Mouse (Mus musculus) heart, embryonic 10.5 days (tissue): ENCODE measurements at regions not wholly inside any gene's neighbourhood (a gene's known extent, or its start where the extent isn't known, plus 50 kb on each side); places are given as distances from the start of the nearest gene placed in this dataset.
A peak's percentile ranks its signal among the peaks of the same experiment; 100 is the strongest.

Source experiments
- DNase-seq: peaks from one replicate; pipeline ENCODE4 v3.0.0-alpha.2; 2017; ENCODE audit warnings: low spot score
- H3K27ac ChIP-seq: fragments of 300-500 bp; sonication (generic); 2 replicates; pipeline ENCODE4 v1.5.1; 2016; ENCODE audit warnings: mild to moderate bottlenecking
- H3K27me3 ChIP-seq: fragments of 300-500 bp; sonication (generic); 2 replicates; pipeline ENCODE4 v1.6.1; 2016; ENCODE audit warnings: mild to moderate bottlenecking; ENCODE audit not compliant: poor library complexity, insufficient read depth, severe bottlenecking
- H3K36me3 ChIP-seq: fragments of 300-500 bp; sonication (generic); 2 replicates; pipeline ENCODE4 v1.6.1; 2016; ENCODE audit warnings: mild to moderate bottlenecking, moderate library complexity
- H3K4me1 ChIP-seq: fragments of 300-500 bp; sonication (generic); 2 replicates; pipeline ENCODE4 v1.6.1; 2016; ENCODE audit warnings: mild to moderate bottlenecking
- H3K4me3 ChIP-seq: fragments of 300-500 bp; sonication (generic); 2 replicates; pipeline ENCODE4 v1.5.1; 2016; ENCODE audit warnings: mild to moderate bottlenecking, moderate library complexity
- H3K9me3 ChIP-seq: fragments of 300-500 bp; sonication (generic); 2 replicates; pipeline ENCODE4 v1.6.1; 2016; ENCODE audit warnings: mild to moderate bottlenecking, moderate library complexity
- whole genome bisulfite sequencing: fragments of 180-500 bp; shearing (Covaris S2); methylation state at CpG from one replicate; pipeline ENCODE4 v1.1.7; 2016; 5-methylcytosine and 5-hydroxymethylcytosine counted together

DNA sequence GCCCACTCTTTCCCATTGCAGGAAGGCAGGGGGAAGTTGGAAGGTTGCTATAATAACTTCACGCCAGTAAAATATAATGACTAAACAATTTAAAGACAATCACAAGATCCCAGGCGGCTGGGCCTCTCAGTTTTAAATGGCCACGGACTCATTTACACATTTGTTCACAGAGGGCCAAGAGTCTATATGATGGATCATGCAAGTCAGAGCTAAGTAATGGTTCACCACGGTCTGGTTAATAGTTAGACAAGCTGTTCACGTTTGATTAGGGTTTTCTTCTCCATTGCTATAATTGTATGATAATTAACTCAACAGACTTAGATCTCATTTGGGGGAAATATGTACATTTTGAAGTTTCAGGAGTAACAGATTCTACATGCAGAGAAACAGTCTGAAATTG is 170.0 kb downstream of the Ppargc1a start:
- 78% methylated on average over 5 of the region's 5 CpGs for WGBS
- H3K9me3 ChIP-seq = no peaks in the 10 kb centered on the region
- no peak overlapping the region for H3K4me3 ChIP-seq
- H3K27ac ChIP-seq = no peak overlapping the region
- DNase-seq = no peak
- no peaks in the 10 kb centered on the region for H3K36me3 ChIP-seq
- H3K27me3 ChIP-seq = no peaks in the 10 kb centered on the region
- H3K4me1 ChIP-seq = no peaks in the 10 kb centered on the region

GRCm38 (mm10) chr5:51391319-51391718 is 176.2 kb downstream of the Ppargc1a start:
- no peaks in the 10 kb centered on the region for H3K9me3 ChIP-seq
- DNase-seq = peak; percentile 52
- no peaks in the 10 kb centered on the region for H3K27me3 ChIP-seq
- H3K4me3 ChIP-seq = no peak overlapping the region
- no peak overlapping the region for H3K27ac ChIP-seq
- H3K36me3 ChIP-seq = no peaks in the 10 kb centered on the region
- WGBS = 82% methylated on average over 8 of the region's 8 CpGs
- no peaks in the 10 kb centered on the region for H3K4me1 ChIP-seq

GRCm38 (mm10) chr5:51387751-51388150 is 179.8 kb downstream of the Ppargc1a start:
- Histone ChIP-seq H3K4me1 (no peaks in the 10 kb centered on the region), H3K27ac (no peak overlapping the region), H3K9me3 (no peaks in the 10 kb centered on the region), H3K4me3 (no peak overlapping the region), H3K36me3 (no peaks in the 10 kb centered on the region), H3K27me3 (no peaks in the 10 kb centered on the region)
- 67% methylated on average over 2 of the region's 2 CpGs for WGBS
- peak; percentile 3 for DNase-seq

GRCm38 (mm10) chr5:51386409-51386808 is 181.1 kb downstream of the Ppargc1a start:
- Histone ChIP-seq H3K27ac (no peak overlapping the region), H3K4me1 (no peaks in the 10 kb centered on the region), H3K4me3 (no peak overlapping the region), H3K9me3 (no peaks in the 10 kb centered on the region), H3K36me3 (no peaks in the 10 kb centered on the region), H3K27me3 (no peaks in the 10 kb centered on the region)
- WGBS = 78% methylated on average over 3 of the region's 3 CpGs
- no peak for DNase-seq

DNA sequence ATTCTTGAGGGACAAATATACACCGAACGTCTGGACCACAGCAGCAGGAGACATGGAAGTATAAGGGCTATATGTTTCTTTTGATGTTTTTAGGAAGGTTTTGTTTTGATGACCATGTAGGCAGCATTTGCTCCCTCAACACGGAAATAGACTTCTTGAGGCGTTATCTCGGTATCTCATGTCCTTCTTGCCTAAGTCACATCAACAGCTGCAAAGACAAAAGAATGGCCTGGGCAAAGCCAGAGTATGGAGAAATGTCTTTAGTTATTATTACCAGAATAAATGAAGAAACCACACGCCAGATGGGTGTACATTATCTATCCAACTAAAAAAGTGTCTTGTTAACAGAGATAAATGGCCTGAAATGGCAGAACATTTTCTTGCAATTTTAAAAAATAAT is 183.2 kb downstream of the Ppargc1a start:
- WGBS = 79% methylated on average over 6 of the region's 6 CpGs
- no peaks in the 10 kb centered on the region for H3K9me3 ChIP-seq
- DNase-seq = no peak
- H3K27me3 ChIP-seq = no peaks in the 10 kb centered on the region
- H3K36me3 ChIP-seq = no peaks in the 10 kb centered on the region
- H3K27ac ChIP-seq = no peak overlapping the region
- no peak overlapping the region for H3K4me3 ChIP-seq
- H3K4me1 ChIP-seq = no peaks in the 10 kb centered on the region

GRCm38 (mm10) chr5:51359101-51359500 is 208.4 kb downstream of the Ppargc1a start:
- H3K4me3 ChIP-seq = no peak overlapping the region
- WGBS = 79% methylated on average over 1 of the region's 1 CpGs
- no peaks in the 10 kb centered on the region for H3K9me3 ChIP-seq
- no peaks in the 10 kb centered on the region for H3K4me1 ChIP-seq
- H3K27ac ChIP-seq = no peak overlapping the region
- no peaks in the 10 kb centered on the region for H3K36me3 ChIP-seq
- no peak for DNase-seq
- no peaks in the 10 kb centered on the region for H3K27me3 ChIP-seq

DNA sequence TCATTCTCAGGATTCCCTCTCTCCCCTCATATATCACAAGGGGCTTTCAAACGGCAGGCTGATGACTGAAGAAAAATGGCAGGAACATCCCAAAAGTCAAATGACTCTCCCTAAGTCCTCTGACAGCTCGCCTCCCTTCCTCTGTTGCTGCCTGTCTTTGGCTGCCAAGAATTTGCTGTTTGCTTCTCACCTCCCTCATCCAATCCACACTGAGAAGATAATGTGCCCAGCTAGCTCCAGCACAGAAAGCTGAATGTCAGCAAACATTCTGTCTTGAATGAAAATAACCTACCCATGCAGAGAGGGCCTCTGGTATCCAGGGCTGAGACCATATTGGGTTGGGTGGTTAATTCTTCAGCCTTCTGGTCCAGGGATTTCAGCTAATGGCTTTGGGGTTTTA is 219.3 kb downstream of the Ppargc1a start:
- no peak overlapping the region for H3K4me3 ChIP-seq
- H3K9me3 ChIP-seq = no peaks in the 10 kb centered on the region
- WGBS = 54% methylated on average over 2 of the region's 2 CpGs
- H3K4me1 ChIP-seq = 0 out of 2 replicates have a peak, but pooled peaks cover 3% of the 10 kb centered on the region
- no peaks in the 10 kb centered on the region for H3K27me3 ChIP-seq
- no peaks in the 10 kb centered on the region for H3K36me3 ChIP-seq
- H3K27ac ChIP-seq = no peak overlapping the region
- DNase-seq = no peak

- 92% methylated on average over 3 of the region's 3 CpGs for WGBS
- DNase-seq = no peak
Measured at GRCm38 (mm10) chr5:51329142-51329541, 238.4 kb downstream of the Ppargc1a start.

DNA sequence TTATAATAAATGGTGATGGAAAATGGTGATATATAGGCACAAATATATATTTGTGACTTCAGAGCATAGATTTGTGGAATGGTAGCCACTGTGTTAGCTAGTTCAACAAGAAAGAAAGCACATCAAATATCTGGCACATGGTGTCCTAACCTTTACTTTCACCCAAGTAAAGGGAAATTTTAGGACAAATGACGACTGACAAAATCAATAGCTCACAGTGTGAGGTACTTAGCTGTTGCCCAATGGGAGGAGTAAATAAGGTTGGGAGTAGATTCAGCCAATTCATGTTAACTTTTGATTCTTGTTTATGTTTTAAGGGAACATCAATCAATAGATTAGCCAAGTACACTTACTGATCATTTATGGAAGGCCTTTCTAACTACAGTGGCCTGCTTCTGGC is 278.3 kb downstream of the Ppargc1a start:
- no peaks in the 10 kb centered on the region for H3K9me3 ChIP-seq
- H3K27ac ChIP-seq = no peak overlapping the region
- 70% methylated on average over 1 of the region's 1 CpGs for WGBS
- no peaks in the 10 kb centered on the region for H3K27me3 ChIP-seq
- H3K4me1 ChIP-seq = no peaks in the 10 kb centered on the region
- no peak for DNase-seq
- H3K36me3 ChIP-seq = no peaks in the 10 kb centered on the region
- no peak overlapping the region for H3K4me3 ChIP-seq

More at GRCm38 (mm10) chr5:51329142-51329541, 238.4 kb downstream of the Ppargc1a start:
- H3K9me3 ChIP-seq = no peaks in the 10 kb centered on the region
- H3K4me3 ChIP-seq = no peak overlapping the region
- no peaks in the 10 kb centered on the region for H3K4me1 ChIP-seq
- H3K27ac ChIP-seq = no peak overlapping the region
- H3K27me3 ChIP-seq = no peaks in the 10 kb centered on the region
- H3K36me3 ChIP-seq = no peaks in the 10 kb centered on the region

GRCm38 (mm10) chr5:51288234-51288633 is 279.3 kb downstream of the Ppargc1a start:
- WGBS = 77% methylated on average over 2 of the region's 2 CpGs
- no peaks in the 10 kb centered on the region for H3K36me3 ChIP-seq
- H3K4me3 ChIP-seq = no peak overlapping the region
- no peak for DNase-seq
- no peaks in the 10 kb centered on the region for H3K9me3 ChIP-seq
- H3K27ac ChIP-seq = no peak overlapping the region
- no peaks in the 10 kb centered on the region for H3K4me1 ChIP-seq
- no peaks in the 10 kb centered on the region for H3K27me3 ChIP-seq

DNA sequence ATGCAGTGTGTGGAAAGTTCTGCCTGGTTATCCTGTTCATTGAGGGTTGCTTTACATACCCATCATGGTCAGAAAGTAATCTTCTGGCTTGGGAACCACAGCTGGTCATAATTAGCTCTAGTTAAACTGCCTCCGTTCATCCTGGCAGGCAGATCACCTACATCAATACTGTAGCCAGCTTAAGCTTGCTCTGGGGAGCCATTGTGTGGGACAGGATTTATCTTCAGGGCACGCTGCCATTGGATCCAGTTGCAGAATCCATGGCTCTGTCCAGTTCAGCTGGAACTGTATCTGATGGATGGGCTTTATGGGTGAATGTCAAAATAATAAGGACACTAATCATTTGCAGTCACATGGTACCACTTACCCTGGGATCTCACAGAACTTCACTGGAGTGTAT is 326.4 kb downstream of the Ppargc1a start:
- DNase-seq = no peak
- Histone ChIP-seq H3K9me3 (no peaks in the 10 kb centered on the region), H3K4me3 (no peak overlapping the region), H3K27me3 (no peaks in the 10 kb centered on the region), H3K36me3 (no peaks in the 10 kb centered on the region), H3K27ac (no peak overlapping the region), H3K4me1 (no peaks in the 10 kb centered on the region)
- 86% methylated on average over 2 of the region's 2 CpGs for WGBS

DNA sequence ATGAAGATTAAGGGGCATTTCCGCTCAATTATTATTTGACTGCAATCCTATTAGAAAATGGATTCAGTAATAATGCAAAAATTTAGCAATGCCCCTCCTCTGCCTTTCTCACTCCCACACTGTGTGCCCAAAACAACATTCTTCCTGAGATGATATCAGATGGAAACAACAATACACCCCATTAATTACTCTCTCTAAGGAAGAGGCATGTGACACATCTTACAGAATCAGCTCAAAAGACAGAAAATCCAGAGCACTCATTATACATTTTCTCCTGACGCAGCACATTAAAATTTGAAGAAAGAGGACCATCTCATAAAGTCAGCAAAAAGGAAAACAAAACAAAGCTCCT is 333.5 kb downstream of the Ppargc1a start:
- no peak for DNase-seq
- Histone ChIP-seq H3K36me3 (no peaks in the 10 kb centered on the region), H3K9me3 (no peaks in the 10 kb centered on the region), H3K27me3 (no peaks in the 10 kb centered on the region), H3K4me1 (no peaks in the 10 kb centered on the region), H3K27ac (no peak overlapping the region), H3K4me3 (no peak overlapping the region)
- 80% methylated on average over 2 of the region's 2 CpGs for WGBS

- H3K4me3 ChIP-seq = no peak overlapping the region
- no peak for DNase-seq
- H3K9me3 ChIP-seq = no peaks in the 10 kb centered on the region
- no peak overlapping the region for H3K27ac ChIP-seq
- no peaks in the 10 kb centered on the region for H3K36me3 ChIP-seq
- no peaks in the 10 kb centered on the region for H3K27me3 ChIP-seq
- 78% methylated on average over 5 of the region's 5 CpGs for WGBS
- H3K4me1 ChIP-seq = no peaks in the 10 kb centered on the region
Measured at GRCm38 (mm10) chr5:51233271-51234003, 334.1 kb downstream of the Ppargc1a start.

DNA sequence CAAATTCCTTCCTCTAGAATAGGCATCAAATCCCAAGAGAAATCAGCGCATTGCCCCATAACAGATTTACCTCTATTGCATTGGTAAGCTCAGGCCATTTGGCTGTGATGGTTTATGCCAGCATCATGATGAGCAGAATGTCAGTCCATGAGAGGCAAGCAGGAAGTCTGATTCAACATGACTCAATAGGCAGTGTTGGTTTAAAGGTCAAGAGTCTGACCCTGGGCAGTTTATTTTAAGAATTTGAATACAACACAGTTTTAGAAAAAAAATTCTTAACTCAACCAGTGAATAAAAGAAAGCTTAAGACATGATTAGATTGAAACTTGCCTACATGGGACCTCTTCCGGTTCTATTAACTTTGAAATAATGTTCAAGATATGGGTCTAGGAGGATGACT is 337.7 kb downstream of the Ppargc1a start:
- H3K4me3 ChIP-seq = no peak overlapping the region
- 81% methylated on average over 2 of the region's 2 CpGs for WGBS
- H3K4me1 ChIP-seq = no peaks in the 10 kb centered on the region
- no peaks in the 10 kb centered on the region for H3K36me3 ChIP-seq
- no peak for DNase-seq
- H3K9me3 ChIP-seq = no peaks in the 10 kb centered on the region
- no peaks in the 10 kb centered on the region for H3K27me3 ChIP-seq
- no peak overlapping the region for H3K27ac ChIP-seq
